Mouse (Mus musculus): Measurements from ENCODE around the gene Trpm3.

Trpm3 gene

DNA sequence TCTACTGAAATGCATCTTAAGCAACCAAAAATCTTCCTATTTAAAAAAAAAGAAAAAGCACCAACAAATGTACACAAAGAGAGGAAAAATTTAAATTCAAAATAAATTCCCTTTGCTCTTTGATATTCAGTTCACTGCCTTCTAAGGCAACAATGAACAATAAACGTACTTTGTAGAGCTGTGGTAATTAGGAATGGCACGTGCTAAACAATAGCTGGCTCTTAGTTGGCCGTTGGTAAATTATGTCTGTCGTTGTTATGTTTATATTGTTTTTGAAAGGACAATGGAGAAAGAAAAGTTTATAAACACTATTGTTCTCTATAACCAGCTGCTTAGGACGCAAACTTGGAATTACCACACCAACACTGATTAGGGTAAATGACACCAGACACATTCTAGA lies 782.1 kb downstream of the Trpm3 start:
- DNase-seq (ENCODE audit: low spot score in 2 of 2), result no peak

DNA sequence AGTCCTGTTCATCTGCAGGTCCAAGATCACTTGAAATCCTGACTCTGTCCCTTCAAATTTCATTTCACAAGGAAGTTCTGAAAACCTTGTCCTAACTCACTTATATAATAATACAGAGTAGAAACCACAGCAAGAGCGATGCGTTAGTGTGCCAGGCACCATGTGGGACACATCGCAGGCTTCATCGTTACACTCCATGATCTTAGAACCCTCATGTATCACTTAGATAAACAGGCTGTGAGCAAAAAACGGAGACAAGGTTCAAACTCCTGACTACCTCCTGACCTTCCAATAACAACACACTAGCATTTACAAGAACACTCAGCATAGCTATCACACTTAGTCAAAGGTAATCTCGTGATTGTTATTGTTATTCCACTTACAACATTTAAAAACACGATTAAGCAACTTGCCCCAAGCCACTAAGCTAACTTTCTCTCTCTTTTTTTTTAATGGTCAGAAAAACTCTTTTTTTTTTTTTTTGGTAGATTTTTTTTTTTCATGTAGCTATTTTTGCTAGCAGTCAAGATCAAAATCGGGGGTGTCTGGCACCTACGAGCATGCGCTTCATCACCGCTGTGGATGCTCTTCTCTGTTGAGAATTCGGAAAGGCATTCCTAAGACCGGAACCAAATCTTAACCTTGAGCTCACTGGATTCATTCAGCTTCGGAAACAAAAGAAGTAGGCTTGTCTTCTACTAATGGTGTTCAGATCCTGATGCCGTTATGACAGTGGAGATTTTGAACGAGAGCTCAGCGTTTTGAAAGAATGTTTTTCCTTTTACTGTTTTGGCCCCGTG lies 784.2 kb downstream of the Trpm3 start:
- DNase-seq (ENCODE audit: low spot score in 2 of 2), result no peak

DNA sequence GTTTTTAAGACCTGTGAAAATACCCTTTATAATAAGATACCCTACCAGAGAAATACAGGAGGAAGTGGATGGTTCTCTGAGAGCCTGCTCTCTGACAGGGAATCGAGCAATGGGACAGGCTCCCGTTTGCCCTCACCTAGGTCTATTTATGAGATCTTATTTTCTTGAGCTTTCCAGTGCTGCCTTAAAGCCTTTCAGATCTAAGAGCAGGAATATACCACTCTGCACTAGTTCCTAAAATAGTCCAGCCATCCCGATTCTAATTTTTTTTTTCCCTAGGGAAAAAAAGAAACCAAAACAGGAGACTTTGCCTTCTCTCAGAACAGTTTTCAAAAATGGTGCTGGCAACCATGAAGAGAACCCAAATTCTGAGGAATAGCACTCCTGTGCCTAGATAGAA lies 786.4 kb downstream of the Trpm3 start:
- no peak for DNase-seq (ENCODE audit: low spot score in 2 of 2)

DNA sequence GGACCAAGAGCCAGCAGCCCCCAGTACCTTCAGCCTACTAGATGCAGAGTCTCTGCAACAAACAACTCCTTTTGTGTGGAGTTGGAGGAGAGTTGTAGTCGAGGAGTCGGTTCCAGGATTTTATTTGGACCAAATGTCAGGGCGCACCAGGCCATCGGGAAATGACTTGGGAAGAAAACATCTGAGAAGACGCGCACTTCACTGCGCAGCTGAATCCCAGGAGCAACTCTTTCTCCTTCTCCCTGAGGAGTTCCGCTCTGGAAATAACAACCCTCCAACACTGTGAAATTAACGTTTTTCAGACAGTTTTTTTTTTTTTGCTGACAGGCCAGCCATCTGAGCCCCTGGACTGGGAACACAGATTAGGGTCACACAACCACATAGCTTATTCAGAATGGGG lies 787.9 kb downstream of the Trpm3 start:
- no peak for DNase-seq (ENCODE audit: low spot score in 2 of 2)

DNA sequence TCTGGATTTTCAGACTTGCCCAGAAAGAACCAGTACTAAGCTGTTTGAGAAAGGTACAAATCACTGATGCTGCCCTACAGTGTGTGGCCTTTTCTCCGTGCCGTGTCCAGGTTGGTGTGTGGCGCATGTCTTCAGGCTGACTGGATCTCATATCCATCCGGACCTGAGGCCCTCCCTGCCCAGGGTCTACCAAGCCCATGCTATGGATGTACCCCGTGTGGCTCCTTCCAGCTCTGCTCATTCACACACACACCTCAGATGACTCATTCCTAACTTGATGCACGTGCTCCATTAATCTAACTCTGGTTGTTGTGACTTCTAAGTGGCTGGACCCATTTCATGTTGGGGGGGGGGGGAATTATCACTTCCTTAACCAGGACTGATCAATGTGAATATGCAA lies 789.5 kb downstream of the Trpm3 start:
- DNase-seq (ENCODE audit: low spot score in 2 of 2), result no peak

- peak; percentile 60 to 80 for DNase-seq (ENCODE audit: low spot score in 2 of 2)
These were observed 790.9 kb downstream of the Trpm3 start for GRCm38 (mm10) chr19:22929768-22930167.

DNA sequence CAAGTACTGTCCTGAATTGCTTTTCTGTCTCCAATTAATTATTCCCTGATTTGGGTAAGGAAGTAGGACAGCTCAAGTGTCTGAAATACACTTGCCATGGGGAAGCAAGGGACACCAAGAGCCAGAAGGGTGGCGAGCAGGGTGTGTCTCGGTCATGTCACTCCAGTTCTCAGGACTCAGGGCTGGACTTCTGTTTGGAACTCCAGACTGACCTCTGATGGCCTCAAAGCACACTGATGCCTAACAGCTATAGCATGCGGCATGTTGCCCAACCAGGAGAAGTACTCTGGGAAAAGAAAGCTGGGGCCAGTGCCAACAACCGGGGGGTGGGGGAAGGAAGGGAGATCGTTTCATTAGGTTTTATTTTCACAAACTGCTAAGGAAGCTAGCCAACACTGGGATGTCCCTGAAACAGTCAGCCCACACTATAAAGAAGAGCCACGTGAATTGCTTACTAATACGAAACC lies 791.6 kb downstream of the Trpm3 start:
- DNase-seq (ENCODE audit: low spot score in 2 of 2), result peak; percentile 42 to 53

- DNase-seq (ENCODE audit: low spot score in 2 of 2), result peak; percentile 60 to 64
These were observed 792.2 kb downstream of the Trpm3 start for GRCm38 (mm10) chr19:22931006-22931405.

GRCm38 (mm10) chr19:22935067-22935466 lies 796.2 kb downstream of the Trpm3 start:
- DNase-seq (ENCODE audit: low spot score in 2 of 2), result peak in 1 of 2 experiments; percentile 62

- DNase-seq (ENCODE audit: low spot score in 2 of 2), result no peak
These were observed 800.2 kb downstream of the Trpm3 start for GRCm38 (mm10) chr19:22938848-22939724.

GRCm38 (mm10) chr19:22939836-22940235 lies 801.0 kb downstream of the Trpm3 start:
- no peak for DNase-seq (ENCODE audit: low spot score in 2 of 2)

DNA sequence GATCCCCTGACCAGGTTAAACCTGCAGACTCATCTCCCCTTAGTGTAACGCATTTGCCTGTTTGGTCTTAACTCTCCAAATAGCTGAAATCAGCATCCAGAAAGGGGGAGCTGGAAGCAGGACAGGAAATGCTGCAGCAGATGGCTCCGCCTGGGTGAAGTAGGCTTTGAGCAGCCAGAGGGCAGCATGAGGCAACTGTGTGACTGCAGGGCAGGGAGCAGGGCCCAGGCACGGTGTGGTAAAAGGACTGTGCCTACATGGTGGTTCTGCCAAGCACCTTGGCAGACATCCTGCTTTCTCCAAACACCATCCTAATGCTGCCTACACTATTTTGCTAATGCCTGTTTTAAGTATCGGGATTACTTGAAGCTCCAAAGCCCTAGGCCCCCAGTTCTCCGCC lies 801.6 kb downstream of the Trpm3 start:
- DNase-seq (ENCODE audit: low spot score in 2 of 2), result peak; percentile 75 to 83

GRCm38 (mm10) chr19:22940956-22941355 lies 802.1 kb downstream of the Trpm3 start:
- DNase-seq (ENCODE audit: low spot score in 2 of 2), result no peak

DNA sequence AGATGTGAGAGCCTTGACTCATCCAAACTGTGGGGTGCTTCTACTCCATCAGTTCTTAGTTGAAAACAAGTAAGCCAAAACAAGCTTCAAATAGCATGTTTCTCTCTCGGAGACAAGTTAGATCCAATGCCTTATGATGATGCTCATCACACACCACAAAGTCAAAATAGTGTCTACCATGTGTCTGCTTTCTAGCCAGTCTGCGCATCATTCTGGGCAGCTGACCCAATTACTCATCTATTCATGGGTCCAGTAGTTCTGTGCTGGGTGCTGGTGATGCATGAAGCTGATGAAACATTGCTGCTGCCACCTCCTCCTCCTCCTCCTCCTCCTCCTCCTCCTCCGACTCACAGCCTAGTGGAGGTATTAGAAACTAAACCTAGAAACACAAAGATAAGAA lies 813.6 kb downstream of the Trpm3 start:
- DNase-seq (ENCODE audit: low spot score in 2 of 2), result no peak

- DNase-seq (ENCODE audit: low spot score in 2 of 2), result no peak
These were observed 814.3 kb downstream of the Trpm3 start for GRCm38 (mm10) chr19:22953191-22953590.

DNA sequence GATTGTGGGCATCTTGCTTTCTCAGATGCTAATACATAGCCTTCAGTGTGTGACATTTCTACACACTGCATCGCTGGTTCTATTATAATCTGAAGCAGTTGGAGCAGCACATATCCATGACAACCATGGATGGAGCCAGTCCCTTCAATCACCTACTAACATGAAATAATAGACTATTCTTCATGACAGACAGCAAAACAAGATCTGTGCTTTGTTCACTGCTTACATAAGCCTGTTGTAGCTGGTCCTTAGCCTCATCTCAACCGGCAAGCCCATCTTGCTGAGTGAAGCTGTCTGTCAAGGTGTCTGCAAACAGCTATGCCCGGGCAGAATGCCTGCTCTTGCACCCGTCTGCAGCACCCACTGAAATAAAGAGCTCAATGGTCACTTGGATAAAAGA lies 819.6 kb downstream of the Trpm3 start:
- DNase-seq (ENCODE audit: low spot score in 2 of 2), result peak; percentile 39 to 54

GRCm38 (mm10) chr19:22960450-22961265 lies 821.8 kb downstream of the Trpm3 start:
- DNase-seq (ENCODE audit: low spot score in 2 of 2), result no peak

GRCm38 (mm10) chr19:22962001-22962708 lies 823.3 kb downstream of the Trpm3 start:
- DNase-seq (ENCODE audit: low spot score in 2 of 2), result no peak

- no peak for DNase-seq (ENCODE audit: low spot score in 2 of 2)
These were observed 823.9 kb downstream of the Trpm3 start for GRCm38 (mm10) chr19:22962731-22963130.

- no peak for DNase-seq (ENCODE audit: low spot score in 2 of 2)
These were observed 825.0 kb downstream of the Trpm3 start for GRCm38 (mm10) chr19:22963726-22964398.

DNA sequence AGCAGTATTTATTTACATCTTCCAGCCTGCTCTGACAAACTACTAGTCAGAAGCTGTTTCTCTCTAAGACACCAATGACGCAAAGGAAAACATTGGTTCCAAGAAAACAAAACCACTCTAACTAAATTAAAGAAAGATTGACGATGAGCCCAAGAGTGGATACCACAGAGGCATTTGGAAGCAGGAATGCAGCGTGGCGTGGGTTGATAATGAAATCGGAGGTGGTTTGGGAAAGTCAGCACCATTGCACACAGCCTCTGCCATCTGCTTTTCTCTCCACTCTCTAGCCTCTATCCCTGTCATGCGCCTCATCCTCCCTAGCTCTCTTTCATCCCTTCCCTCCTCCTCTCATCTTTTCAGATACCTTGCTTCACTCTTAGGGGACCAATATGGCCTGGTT lies 826.6 kb downstream of the Trpm3 start:
- peak; percentile 58 to 63 for DNase-seq (ENCODE audit: low spot score in 2 of 2)
